Comparison of ENCODE assay signal across 15 mouse cellular contexts in the genomic region with DNA sequence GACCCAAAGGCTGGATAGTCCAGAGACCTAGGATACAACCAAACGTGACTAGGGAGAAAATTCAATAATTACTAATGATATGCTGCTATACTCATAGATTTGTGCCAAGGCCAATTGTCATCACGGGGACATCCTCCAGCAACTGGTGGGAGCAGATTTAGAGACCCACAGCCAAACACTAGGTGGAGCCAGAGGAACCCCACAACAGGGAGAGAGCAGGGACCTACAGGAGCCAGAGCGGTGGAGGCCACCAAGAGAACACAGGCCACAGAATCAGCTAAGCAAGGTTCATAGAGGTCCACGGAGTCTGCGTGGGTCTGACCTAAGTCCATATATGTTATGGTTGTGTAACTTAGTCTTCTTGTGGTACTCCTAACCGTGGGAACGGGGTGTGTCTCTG. TPM values are rescaled to one million over a fixed set of nuclear protein-coding genes. Genes with fewer than 3 reads are reported as not detected.
DNase-seq lines count a peak whose midpoint lies in the region; ATAC-seq and TF ChIP-seq lines count a peak whose summit lies in the region.
"Had no signal": no experiment of that assay in that cellular context is flagged by ENCODE, and none has a peak within 500 bp of the region (broad histone marks: within the 10 kb centered on the region; RNA-seq: fewer than 3 reads in every experiment).

No protein-coding gene starts in this region.

- no peak overlapping the region for H3K4me3 ChIP-seq in hindbrain, postnatal 0 days (ENCODE audit: low read length)
- no peak overlapping the region for H3K4me3 ChIP-seq in hindbrain, embryonic 12.5 days
- no peak overlapping the region for H3K4me3 ChIP-seq in spleen, adult 2 months (ENCODE audit: extremely low read depth, insufficient read depth, insufficient read length)
- H3K4me3 ChIP-seq: megakaryocyte, embryonic 14.5 days; neural tube, embryonic 12.5 days had no signal

- TF ChIP-seq POLR2A in spleen, adult 2 months (IDR thresholded peaks at IDR 0.05; ENCODE audit: low read depth, low read length), result no peak
- no peak for TF ChIP-seq POLR2A in brain, embryonic 14.5 days (IDR thresholded peaks at IDR 0.05; ENCODE audit: borderline replicate concordance, extremely low read depth, insufficient read depth, insufficient read length, poor library complexity, severe bottlenecking)

- H3K4me2 ChIP-seq in hindbrain, postnatal 0 days (ENCODE audit: low read depth, low read length), result no peak overlapping the region
- no peak overlapping the region for H3K4me2 ChIP-seq in hindbrain, embryonic 12.5 days (replicated peaks)
- H3K4me2 ChIP-seq: neural tube, embryonic 12.5 days had no signal

- H3K36me3 ChIP-seq in hindbrain, postnatal 0 days (ENCODE audit: insufficient read depth, low read length), result no peaks in the 10 kb centered on the region
- H3K36me3 ChIP-seq in hindbrain, embryonic 12.5 days, result no peaks in the 10 kb centered on the region
- H3K36me3 ChIP-seq in spleen, adult 2 months (ENCODE audit: control insufficient read depth, insufficient read depth, low read length), result no peaks in the 10 kb centered on the region
- no peaks in the 10 kb centered on the region for H3K36me3 ChIP-seq in splenic B cell, adult 2 months (ENCODE audit: control insufficient read depth, insufficient read depth, low read length, poor library complexity, severe bottlenecking)
- H3K36me3 ChIP-seq: neural tube, embryonic 12.5 days had no signal

- no peak overlapping the region for H3K9ac ChIP-seq in hindbrain, postnatal 0 days (replicated peaks; ENCODE audit: low read length)
- H3K9ac ChIP-seq in hindbrain, embryonic 12.5 days, result no peak overlapping the region
- H3K9ac ChIP-seq: neural tube, embryonic 12.5 days had no signal

- H3K4me1 ChIP-seq in hindbrain, postnatal 0 days (ENCODE audit: insufficient read depth, low read length), result no peaks in the 10 kb centered on the region
- H3K4me1 ChIP-seq in hindbrain, embryonic 12.5 days, result no peaks in the 10 kb centered on the region
- no peaks in the 10 kb centered on the region for H3K4me1 ChIP-seq in spleen, adult 2 months (ENCODE audit: control insufficient read depth, insufficient read depth, insufficient read length)
- H3K4me1 ChIP-seq: megakaryocyte, embryonic 14.5 days; neural tube, embryonic 12.5 days had no signal

- no peaks in the 10 kb centered on the region for H3K9me3 ChIP-seq in hindbrain, postnatal 0 days (ENCODE audit: low read length)
- H3K9me3 ChIP-seq in hindbrain, embryonic 12.5 days (replicated peaks), result no peaks in the 10 kb centered on the region
- H3K9me3 ChIP-seq: neural tube, embryonic 12.5 days had no signal

- ATAC-seq in hindbrain, postnatal 0 days, result no peak
- no peak for ATAC-seq in hindbrain, embryonic 12.5 days (ENCODE audit: low FRiP score)
- ATAC-seq in erythroblast, adult 5-6 weeks (replicated peaks; ENCODE audit: low FRiP score, poor library complexity, severe bottlenecking), result no peak

- H3K27ac ChIP-seq in hindbrain, postnatal 0 days, result no peak overlapping the region
- H3K27ac ChIP-seq in hindbrain, embryonic 12.5 days, result no peak overlapping the region
- H3K27ac ChIP-seq in spleen, adult 2 months (ENCODE audit: insufficient read depth, low read length), result no peak overlapping the region
- H3K27ac ChIP-seq: neural tube, embryonic 12.5 days had no signal

- DNase-seq in hindbrain, postnatal 0 days (ENCODE audit: low spot score), result no peak
- DNase-seq in spleen, adult 2 months (ENCODE audit: low read depth in 1 of 2, low spot score in 2 of 2), result no peak
- DNase-seq in spleen, postnatal 4 days (ENCODE audit: low spot score in 2 of 2), result no peak
- no peak for DNase-seq in brain, embryonic 14.5 days (ENCODE audit: low read depth)
- peak; percentile 18 for DNase-seq in splenic B cell, adult 2 months (ENCODE audit: low read depth, low spot score)
- DNase-seq in adrenal gland, postnatal 10 days, result no peak

- H3K27me3 ChIP-seq in hindbrain, postnatal 0 days (ENCODE audit: insufficient read depth, low read length), result no peaks in the 10 kb centered on the region
- H3K27me3 ChIP-seq in hindbrain, embryonic 12.5 days, result no peaks in the 10 kb centered on the region
- no peaks in the 10 kb centered on the region for H3K27me3 ChIP-seq in spleen, adult 2 months (ENCODE audit: control insufficient read depth, insufficient read depth, low read length)
- H3K27me3 ChIP-seq in splenic B cell, adult 2 months (ENCODE audit: control insufficient read depth, insufficient read depth, low read length, poor library complexity, severe bottlenecking), result no peaks in the 10 kb centered on the region
- H3K27me3 ChIP-seq: megakaryocyte, embryonic 14.5 days; neural tube, embryonic 12.5 days had no signal

- 77% methylated on average over 7 of the region's 7 CpGs for WGBS in hindbrain, postnatal 0 days
- WGBS in hindbrain, embryonic 12.5 days, result 73% methylated on average over 7 of the region's 7 CpGs
- 66% methylated on average over 7 of the region's 7 CpGs for WGBS in spleen, adult 2 months

- TF ChIP-seq CTCF in hindbrain, postnatal 0 days (IDR thresholded peaks at IDR 0.05; ENCODE audit: low read depth), result peak; percentile 29
- peak; percentile 5; the same call in 1 of the 2 replicates for TF ChIP-seq CTCF in spleen, adult 2 months (IDR thresholded peaks at IDR 0.05; ENCODE audit: extremely low read depth, insufficient read depth, insufficient read length, insufficient replicate concordance)
- peak; percentile 30; the same call in 1 of the 2 replicates for TF ChIP-seq CTCF in brain, embryonic 14.5 days (IDR thresholded peaks at IDR 0.05; ENCODE audit: borderline replicate concordance, extremely low read depth, insufficient read depth, insufficient read length)

RNA-seq across cellular contexts. Expression of a gene that starts 6.0 kb away (rescaled TPM):
- not detected in 2 replicates for total RNA-seq in hindbrain, postnatal 0 days (2014; rRNA removed)
- 0.03 TPM in 1 of 2 replicates, not detected in the other for polyA plus RNA-seq in hindbrain, postnatal 0 days (2015; fragmentation: Nextera tagmentation; extraction: Ambion mirVana)
- 0.08 and 0.10 TPM in 2 replicates for polyA plus RNA-seq in hindbrain, embryonic 12.5 days (2016; fragmentation: Nextera tagmentation; extraction: Ambion mirVana)
- polyA plus RNA-seq in spleen, adult 2 months (2012; rRNA removed), result not detected in 2 replicates
- 0.07 and 0.11 TPM in 2 replicates for polyA plus RNA-seq in brain, embryonic 14.5 days (2012; rRNA removed)
- not detected in 2 replicates for total RNA-seq in erythroblast, adult 5-6 weeks (2015; ENCODE audit: low replicate concordance)
- not detected in 2 replicates for total RNA-seq in erythroblast, adult 5-6 weeks (2017; ENCODE audit: low replicate concordance)
- total RNA-seq in adrenal gland, postnatal 10 days (2021), result not detected
- total RNA-seq: adrenal gland, postnatal 4 days; gastrocnemius, postnatal 4 days had no signal
- polyA plus RNA-seq: neural tube, embryonic 12.5 days had no signal

RNA-seq across cellular contexts. Expression of a gene that starts 37.3 kb away (rescaled TPM):
- not detected in 2 replicates for total RNA-seq in hindbrain, postnatal 0 days (2014; rRNA removed)
- polyA plus RNA-seq in hindbrain, postnatal 0 days (2015; fragmentation: Nextera tagmentation; extraction: Ambion mirVana), result not detected in 2 replicates
- not detected in 2 replicates for polyA plus RNA-seq in hindbrain, embryonic 12.5 days (2016; fragmentation: Nextera tagmentation; extraction: Ambion mirVana)
- polyA plus RNA-seq in spleen, adult 2 months (2012; rRNA removed), result not detected in 2 replicates
- not detected in 2 replicates for polyA plus RNA-seq in brain, embryonic 14.5 days (2012; rRNA removed)
- total RNA-seq in erythroblast, adult 5-6 weeks (2015; ENCODE audit: low replicate concordance), result not detected in 2 replicates
- not detected in 2 replicates for total RNA-seq in erythroblast, adult 5-6 weeks (2017; ENCODE audit: low replicate concordance)
- total RNA-seq in adrenal gland, postnatal 10 days (2021), result not detected
- total RNA-seq: adrenal gland, postnatal 4 days; gastrocnemius, postnatal 4 days; layer of hippocampus, adult 8-10 months had no signal
- polyA plus RNA-seq: hindbrain, embryonic 11.5 days; limb, embryonic 14.5 days; neural tube, embryonic 12.5 days had no signal

RNA-seq across cellular contexts. Expression of a gene that starts 52.1 kb away (rescaled TPM):
- total RNA-seq in hindbrain, postnatal 0 days (2014; rRNA removed), result not detected in 2 replicates
- not detected in 2 replicates for polyA plus RNA-seq in hindbrain, postnatal 0 days (2015; fragmentation: Nextera tagmentation; extraction: Ambion mirVana)
- not detected in 2 replicates for polyA plus RNA-seq in hindbrain, embryonic 12.5 days (2016; fragmentation: Nextera tagmentation; extraction: Ambion mirVana)
- not detected in 2 replicates for polyA plus RNA-seq in spleen, adult 2 months (2012; rRNA removed)
- polyA plus RNA-seq in brain, embryonic 14.5 days (2012; rRNA removed), result not detected in 2 replicates
- total RNA-seq in erythroblast, adult 5-6 weeks (2015; ENCODE audit: low replicate concordance), result not detected in 2 replicates
- total RNA-seq in erythroblast, adult 5-6 weeks (2017; ENCODE audit: low replicate concordance), result not detected in 2 replicates
- not detected for total RNA-seq in adrenal gland, postnatal 10 days (2021)
- total RNA-seq: adrenal gland, postnatal 4 days; gastrocnemius, postnatal 4 days; layer of hippocampus, adult 8-10 months had no signal
- polyA plus RNA-seq: hindbrain, embryonic 11.5 days; limb, embryonic 14.5 days; neural tube, embryonic 12.5 days had no signal
